Mouse (Mus musculus) myocyte (in vitro differentiated cells): ENCODE data around the gene Bcl2l1. TPM values are rescaled to one million over a fixed set of nuclear protein-coding genes. Genes with fewer than 3 reads are reported as not detected.
A peak's percentile ranks its signal among the peaks of the same experiment; 100 is the strongest.

ENCODE experiments used
- H3K27me3 ChIP-seq: one replicate; pipeline ENCODE4 v1.6.1; 2011; ENCODE audit not compliant: control insufficient read depth, insufficient read depth, insufficient read length
- H3K36me3 ChIP-seq: one replicate; pipeline ENCODE4 v1.6.1; 2011; ENCODE audit not compliant: control insufficient read depth, insufficient read depth
- H3K4me2 ChIP-seq: one replicate; pipeline ENCODE4 v1.6.1; 2011; ENCODE audit warnings: low read depth, control low read depth
- H3K4me3 ChIP-seq: one replicate; pipeline ENCODE4 v1.5.1; 2011; ENCODE audit warnings: mild to moderate bottlenecking, control low read depth, moderate library complexity
- H3K79me2 ChIP-seq: one replicate; pipeline ENCODE4 v1.6.1; 2011; ENCODE audit not compliant: control insufficient read depth, insufficient read depth
- H3ac ChIP-seq: one replicate; pipeline ENCODE4 v1.6.1; 2011; ENCODE audit not compliant: control insufficient read depth, insufficient read length
- CEBPB ChIP-seq: IDR thresholded peaks from 2 replicates; pipeline ENCODE4 v1.6.1; 2011; ENCODE audit warnings: mild to moderate bottlenecking, moderate library complexity; ENCODE audit not compliant: poor library complexity, insufficient read depth, severe bottlenecking
- E2F4 ChIP-seq: IDR thresholded peaks from one replicate; pipeline ENCODE4 v1.6.1; 2011; ENCODE audit warnings: mild to moderate bottlenecking, control low read depth, moderate library complexity; ENCODE audit not compliant: insufficient read depth
- MAX ChIP-seq: IDR thresholded peaks from one replicate; pipeline ENCODE4 v1.6.1; 2011; ENCODE audit warnings: low read depth, mild to moderate bottlenecking, control low read depth
- MYOD1 ChIP-seq, 3 experiments: IDR thresholded peaks; one replicate each; pipeline ENCODE4 v1.6.1; 2011; ENCODE audit warnings: control low read depth in 2 of 3, low read depth in 2 of 3, mild to moderate bottlenecking in 2 of 3, moderate library complexity in 1 of 3; ENCODE audit not compliant: insufficient read length in 2 of 3, control insufficient read depth in 1 of 3
- MYOG ChIP-seq, 3 experiments: IDR thresholded peaks; one replicate each; pipeline ENCODE4 v1.6.1; 2011; ENCODE audit warnings: control low read depth in 2 of 3, low read depth in 2 of 3, mild to moderate bottlenecking in 2 of 3; ENCODE audit not compliant: insufficient read length in 2 of 3, control insufficient read depth in 1 of 3, insufficient read depth in 1 of 3
- POLR2A ChIP-seq: IDR thresholded peaks from one replicate; pipeline ENCODE4 v1.6.1; 2011; ENCODE audit warnings: low read depth, mild to moderate bottlenecking, control low read depth, moderate library complexity; ENCODE audit not compliant: insufficient read length
- POLR2AphosphoS2 ChIP-seq: IDR thresholded peaks from one replicate; pipeline ENCODE4 v1.6.1; 2011; ENCODE audit warnings: low read depth, control low read depth; ENCODE audit not compliant: insufficient read length
- REST ChIP-seq: IDR thresholded peaks from one replicate; pipeline ENCODE4 v1.6.1; 2011; ENCODE audit warnings: mild to moderate bottlenecking, control low read depth, moderate library complexity; ENCODE audit not compliant: insufficient read depth, insufficient read length
- SRF ChIP-seq: IDR thresholded peaks from one replicate; pipeline ENCODE4 v1.6.1; 2011; ENCODE audit warnings: low read depth; ENCODE audit not compliant: control insufficient read depth, insufficient read length
- TCF12 ChIP-seq: IDR thresholded peaks from one replicate; pipeline ENCODE4 v1.6.1; 2011; ENCODE audit warnings: mild to moderate bottlenecking, control low read depth; ENCODE audit not compliant: poor library complexity, insufficient read depth, severe bottlenecking
- TCF3 ChIP-seq: IDR thresholded peaks from one replicate; pipeline ENCODE4 v1.6.1; 2011; ENCODE audit warnings: low read depth, control low read depth; ENCODE audit not compliant: insufficient read length
- USF1 ChIP-seq: IDR thresholded peaks from one replicate; pipeline ENCODE4 v1.6.1; 2011; ENCODE audit warnings: low read depth, mild to moderate bottlenecking, control low read depth, moderate library complexity
- polyA plus RNA-seq: library from polyadenylated mRNA; unstranded; fragments of >200 nt; fragmentation: generic; extraction: Trizol; gene quantifications from one replicate; pipeline ENCODE4 v1.2.1, GENCODE M21; 2012; ENCODE audit warnings: missing spikeins

Gene Bcl2l1
- polyA plus RNA-seq, 1 experiment = 57.0 TPM

- H3K79me2 ChIP-seq = peaks cover 85% of the 10 kb centered on the region
- no peak overlapping the region for H3K4me3 ChIP-seq
- H3K36me3 ChIP-seq = no peaks in the 10 kb centered on the region
- TF ChIP-seq REST (no peak), TCF12 (no peak), POLR2A (no peak), SRF (no peak), CEBPB (no peak), E2F4 (no peak), MYOD1 (IDR thresholded peaks at IDR 0.05; ENCODE audit: control insufficient read depth in 1 of 3, insufficient read length in 2 of 3, low read depth in 2 of 3) (no peak), POLR2AphosphoS2 (no peak)
- no peaks in the 10 kb centered on the region for H3K27me3 ChIP-seq
- H3K4me2 ChIP-seq = no peak overlapping the region
- no peak overlapping the region for H3ac ChIP-seq
Measured at GRCm38 (mm10) chr2:152799954-152800761, 31.4 kb downstream of the Bcl2l1 start.

DNA sequence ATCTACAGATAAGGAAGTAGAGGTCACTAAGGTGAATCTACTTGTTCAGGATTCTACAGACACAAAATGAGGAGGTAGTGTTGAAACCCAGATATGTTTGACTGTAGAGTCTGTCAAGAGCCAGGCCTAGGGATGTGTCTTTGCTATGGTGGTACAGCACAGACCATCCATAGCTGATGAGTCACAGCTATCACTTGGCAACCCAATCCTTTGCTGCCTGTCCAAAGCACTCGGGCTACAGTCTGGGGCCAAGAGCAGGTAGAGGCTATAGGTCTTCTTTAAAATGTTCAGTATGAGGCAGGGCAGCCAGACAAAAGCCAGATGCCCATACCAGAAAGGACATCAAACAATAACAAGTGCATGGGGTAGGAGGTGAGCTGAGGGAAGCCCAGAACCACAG lies 33.9 kb downstream of the Bcl2l1 start:
- H3K79me2 ChIP-seq = peaks cover 80% of the 10 kb centered on the region
- H3ac ChIP-seq = no peak overlapping the region
- no peak overlapping the region for H3K4me3 ChIP-seq
- TF ChIP-seq E2F4 (no peak), TCF12 (no peak), USF1 (no peak), TCF3 (no peak), POLR2AphosphoS2 (no peak), MYOG (IDR thresholded peaks at IDR 0.05; ENCODE audit: control insufficient read depth in 1 of 3, insufficient read depth in 1 of 3, insufficient read length in 2 of 3, low read depth in 2 of 3) (no peak), POLR2A (no peak), CEBPB (no peak), MYOD1 (IDR thresholded peaks at IDR 0.05; ENCODE audit: control insufficient read depth in 1 of 3, insufficient read length in 2 of 3, low read depth in 2 of 3) (no peak), REST (no peak), MAX (no peak)
- H3K36me3 ChIP-seq = no peaks in the 10 kb centered on the region
- no peaks in the 10 kb centered on the region for H3K27me3 ChIP-seq
- H3K4me2 ChIP-seq = no peak overlapping the region

DNA sequence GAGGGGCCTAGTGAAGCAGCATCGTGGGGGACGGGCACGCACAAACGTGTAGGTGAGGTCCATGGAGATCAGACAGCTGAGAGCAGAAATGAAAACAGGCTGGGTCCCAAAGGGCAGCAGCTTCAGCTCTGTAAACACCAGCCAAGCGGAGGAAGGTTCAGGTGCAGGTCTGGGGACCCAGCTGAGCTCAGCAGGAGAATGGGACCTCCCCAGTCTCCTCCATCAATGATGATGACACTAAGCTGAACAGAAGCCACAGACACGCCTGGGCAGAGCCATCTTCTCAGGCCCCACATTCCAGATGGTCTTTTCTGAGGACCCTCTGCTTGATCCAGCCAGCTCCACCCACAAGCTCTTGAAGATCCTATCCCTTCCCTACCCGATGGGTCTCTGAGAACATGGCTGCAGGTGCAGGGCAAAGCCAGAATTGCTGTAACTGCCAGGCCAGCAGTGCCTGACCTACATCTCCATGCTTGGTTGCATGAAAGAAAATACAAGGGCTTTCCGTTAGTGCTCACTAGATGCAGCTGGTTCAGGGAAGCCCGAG lies 37.2 kb downstream of the Bcl2l1 start:
- peaks cover 7% of the 10 kb centered on the region for H3K36me3 ChIP-seq
- no peak overlapping the region for H3ac ChIP-seq
- TF ChIP-seq TCF3 = no peak
- TF ChIP-seq MAX = no peak
- no peak for TF ChIP-seq TCF12
- no peak for TF ChIP-seq REST
- TF ChIP-seq CEBPB = no peak
- no peak for TF ChIP-seq USF1
- TF ChIP-seq E2F4 = no peak
- no peak for TF ChIP-seq SRF
- TF ChIP-seq POLR2AphosphoS2 = no peak
- no peak for TF ChIP-seq POLR2A
- no peak for TF ChIP-seq MYOD1 (IDR thresholded peaks at IDR 0.05; ENCODE audit: control insufficient read depth in 1 of 3, insufficient read length in 2 of 3, low read depth in 2 of 3)
- TF ChIP-seq MYOG (IDR thresholded peaks at IDR 0.05; ENCODE audit: control insufficient read depth in 1 of 3, insufficient read depth in 1 of 3, insufficient read length in 2 of 3, low read depth in 2 of 3) = no peak
- no peak overlapping the region for H3K4me2 ChIP-seq
- no peak overlapping the region for H3K4me3 ChIP-seq
- no peaks in the 10 kb centered on the region for H3K27me3 ChIP-seq
- H3K79me2 ChIP-seq = peaks cover 74% of the 10 kb centered on the region

DNA sequence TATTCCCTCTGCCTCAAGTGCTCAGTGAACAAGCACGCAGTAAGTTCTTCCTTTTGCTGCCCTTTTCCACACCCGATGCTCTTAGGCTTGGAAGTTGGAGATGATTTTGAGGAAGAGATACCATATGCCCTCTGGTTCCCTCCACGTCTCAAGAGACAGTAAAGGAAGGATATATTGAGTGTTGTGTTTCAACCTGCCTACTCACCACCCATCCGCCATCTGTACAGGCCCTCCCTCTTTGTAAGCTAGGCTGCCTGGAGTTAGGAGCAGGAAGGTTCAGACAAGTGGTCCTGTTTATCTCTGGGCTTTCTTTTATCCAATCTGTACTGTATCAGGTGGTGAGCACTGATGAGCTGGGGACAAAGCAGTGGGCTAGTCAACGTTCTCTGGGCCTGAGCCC lies 38.1 kb downstream of the Bcl2l1 start:
- Histone ChIP-seq H3K27me3 (no peaks in the 10 kb centered on the region), H3K79me2 (peaks cover 70% of the 10 kb centered on the region), H3K4me3 (no peak overlapping the region), H3K4me2 (no peak overlapping the region), H3K36me3 (peaks cover 7% of the 10 kb centered on the region), H3ac (no peak overlapping the region)
- TF ChIP-seq USF1 (no peak), TCF12 (no peak), MAX (no peak), E2F4 (no peak), MYOG (IDR thresholded peaks at IDR 0.05; ENCODE audit: control insufficient read depth in 1 of 3, insufficient read depth in 1 of 3, insufficient read length in 2 of 3, low read depth in 2 of 3) (no peak), POLR2AphosphoS2 (no peak)

DNA sequence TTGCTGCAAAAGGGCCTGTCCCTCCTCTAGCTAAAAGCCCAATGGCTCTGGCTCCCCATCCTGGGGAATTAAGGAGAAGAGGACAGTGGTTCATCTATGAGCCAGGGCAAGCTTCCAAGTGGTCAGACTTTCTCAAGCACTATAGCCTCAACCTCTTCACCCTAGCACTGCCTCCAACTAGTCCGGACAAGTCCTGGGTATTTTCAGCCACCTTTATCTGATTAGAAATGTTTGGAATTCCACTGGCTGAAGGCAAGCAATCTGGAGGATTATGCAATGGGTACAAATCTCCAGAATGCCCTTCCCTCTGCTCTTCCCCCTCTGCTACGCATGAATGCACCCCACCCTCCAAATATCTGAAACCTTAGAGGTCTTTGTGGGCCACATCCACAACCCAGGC lies 39.1 kb downstream of the Bcl2l1 start:
- Histone ChIP-seq H3K79me2 (peaks cover 70% of the 10 kb centered on the region), H3K36me3 (peaks cover 7% of the 10 kb centered on the region), H3K27me3 (no peaks in the 10 kb centered on the region), H3K4me2 (peak overlapping the region; percentile 48), H3K4me3 (no peak overlapping the region), H3ac (no peak overlapping the region)
- TF ChIP-seq CEBPB (peak; percentile 97), MYOD1 (IDR thresholded peaks at IDR 0.05; ENCODE audit: control insufficient read depth in 1 of 3, insufficient read length in 2 of 3, low read depth in 2 of 3) (peak in 1 of 3 experiments; percentile 21), TCF3 (no peak), MYOG (IDR thresholded peaks at IDR 0.05; ENCODE audit: control insufficient read depth in 1 of 3, insufficient read depth in 1 of 3, insufficient read length in 2 of 3, low read depth in 2 of 3) (peak in 1 of 3 experiments; percentile 3), POLR2AphosphoS2 (no peak)
